Comparison of ENCODE assay signal across 8 mouse cellular contexts in genomic region chr11:84871548-84872069, GRCm38 (mm10). TPM values are rescaled to one million over a fixed set of nuclear protein-coding genes. Genes with fewer than 3 reads are reported as not detected.
A peak's percentile ranks its signal among the peaks of the same experiment; 100 is the strongest.
DNase-seq lines count a peak whose midpoint lies in the region; ATAC-seq and TF ChIP-seq lines count a peak whose summit lies in the region.

No protein-coding gene starts in this region.

- no peak; the same call in 1 of the 2 replicates for TF ChIP-seq POLR2A in CH12.LX (IDR thresholded peaks at IDR 0.05; ENCODE audit: low read depth, low read length)

- no peaks in the 10 kb centered on the region for H3K9me3 ChIP-seq in heart, embryonic 12.5 days (replicated peaks)
- H3K9me3 ChIP-seq in CH12.LX (replicated peaks; ENCODE audit: low read length), result no peaks in the 10 kb centered on the region
- no peaks in the 10 kb centered on the region for H3K9me3 ChIP-seq in forebrain, embryonic 14.5 days (replicated peaks; ENCODE audit: control insufficient read depth, low read length)
- no peaks in the 10 kb centered on the region for H3K9me3 ChIP-seq in liver, embryonic 15.5 days (replicated peaks)

- ATAC-seq in heart, embryonic 12.5 days (ENCODE audit: insufficient number of reproducible peaks, low FRiP score), result no peak
- no peak for ATAC-seq in forebrain, embryonic 14.5 days
- ATAC-seq in liver, embryonic 15.5 days (ENCODE audit: insufficient read depth), result no peak
- no peak for ATAC-seq in frontal cortex, adult (ENCODE audit: low TSS enrichment)

- 72% methylated on average over 4 of the region's 4 CpGs for WGBS in heart, embryonic 12.5 days
- 85% methylated on average over 4 of the region's 4 CpGs for WGBS in forebrain, embryonic 14.5 days
- WGBS in liver, embryonic 15.5 days (ENCODE audit: insufficient replicate concordance), result 42% methylated on average over 4 of the region's 4 CpGs

- H3K4me3 ChIP-seq in heart, embryonic 12.5 days, result peak overlapping the region; percentile 100
- H3K4me3 ChIP-seq in CH12.LX (replicated peaks in 1 of 3; ENCODE audit: low read depth in 2 of 3, low read length in 2 of 3, poor library complexity in 1 of 3), result peak overlapping the region; percentile 61 to 83 (median 67)
- H3K4me3 ChIP-seq in forebrain, embryonic 14.5 days (ENCODE audit: low read depth, low read length), result peak overlapping the region; percentile 89
- peak overlapping the region; percentile 92 for H3K4me3 ChIP-seq in liver, embryonic 15.5 days (replicated peaks)

- H3K36me3 ChIP-seq in heart, embryonic 12.5 days, result peaks cover 6% of the 10 kb centered on the region; the same call in 1 of the 2 replicates
- H3K36me3 ChIP-seq in CH12.LX (replicated peaks in 1 of 2; ENCODE audit: control insufficient read depth in 1 of 2, insufficient read depth in 1 of 2, low read length in 1 of 2), result peaks cover 2 to 34% of the 10 kb centered on the region in 2 experiments
- no peaks in the 10 kb centered on the region; the same call in 1 of the 2 replicates for H3K36me3 ChIP-seq in forebrain, embryonic 14.5 days (ENCODE audit: control insufficient read depth, insufficient read depth, low read length)
- peaks cover 6% of the 10 kb centered on the region; the same call in 1 of the 2 replicates for H3K36me3 ChIP-seq in liver, embryonic 15.5 days (replicated peaks)

- peak overlapping the region; percentile 100 for H3K9ac ChIP-seq in heart, embryonic 12.5 days
- peak overlapping the region; percentile 98 for H3K9ac ChIP-seq in CH12.LX (ENCODE audit: insufficient read depth, low read depth)
- H3K9ac ChIP-seq in forebrain, embryonic 14.5 days (ENCODE audit: low read length), result peak overlapping the region; percentile 94
- H3K9ac ChIP-seq in liver, embryonic 15.5 days, result peak overlapping the region; percentile 99

- dilution Hi-C loops in CH12.LX (cut with MboI; ENCODE audit: extremely low pct_ligation_motif_present, extremely low pct_unique_long_range_greater_than_20kb, low sequenced_read_pairs), result no loop called here

- intact Hi-C loops in heart, postnatal 25 days (cut with DNase I), result loop anchor here (2.0 to 10.0 kb wide), 3 partner anchors 43 to 687 kb away; partner anchors contain the start of genes Dhrs11 and Usp32
- intact Hi-C loops in gastrocnemius, postnatal 36 days (cut with DNase I), result no loop called here

- no peak for DNase-seq in heart, postnatal 25 days (ENCODE audit: low spot score)
- no peak for DNase-seq in CH12.LX (ENCODE audit: extremely low read depth)
- DNase-seq in forebrain, embryonic 14.5 days (ENCODE audit: low spot score), result no peak
- no peak for DNase-seq in frontal cortex, postnatal 36 days (ENCODE audit: low spot score in 2 of 2)
- no peak for DNase-seq in gastrocnemius, postnatal 36 days

- H3K4me2 ChIP-seq in heart, embryonic 12.5 days, result peak overlapping the region; percentile 88
- peak overlapping the region; percentile 87 for H3K4me2 ChIP-seq in CH12.LX (ENCODE audit: insufficient read depth, low read depth, poor library complexity, severe bottlenecking)
- H3K4me2 ChIP-seq in forebrain, embryonic 14.5 days (ENCODE audit: low read length), result peak overlapping the region; percentile 63
- H3K4me2 ChIP-seq in liver, embryonic 15.5 days, result peak overlapping the region; percentile 78

- no peaks in the 10 kb centered on the region for H3K27me3 ChIP-seq in heart, embryonic 12.5 days (replicated peaks)
- H3K27me3 ChIP-seq in CH12.LX (replicated peaks), result no peaks in the 10 kb centered on the region
- H3K27me3 ChIP-seq in forebrain, embryonic 14.5 days (replicated peaks; ENCODE audit: control insufficient read depth, insufficient read depth, low read length), result no peaks in the 10 kb centered on the region
- H3K27me3 ChIP-seq in liver, embryonic 15.5 days, result no peaks in the 10 kb centered on the region

- peaks cover 23% of the 10 kb centered on the region for H3K79me2 ChIP-seq in CH12.LX (replicated peaks; ENCODE audit: control insufficient read depth, extremely low read depth, insufficient read depth, poor library complexity, severe bottlenecking)

- peaks cover 3% of the 10 kb centered on the region for H3K4me1 ChIP-seq in heart, embryonic 12.5 days (replicated peaks)
- H3K4me1 ChIP-seq in CH12.LX (ENCODE audit: control insufficient read depth in 1 of 2, insufficient read depth in 2 of 2), result peaks cover 6 to 34% of the 10 kb centered on the region in 2 experiments; a peak in 3 of 4 replicates
- H3K4me1 ChIP-seq in forebrain, embryonic 14.5 days (ENCODE audit: control insufficient read depth, insufficient read depth, low read length), result peaks cover 11% of the 10 kb centered on the region
- peaks cover 37% of the 10 kb centered on the region for H3K4me1 ChIP-seq in liver, embryonic 15.5 days (replicated peaks)

- in situ Hi-C loops in CH12.LX (cut with MboI; ENCODE audit: low pct_ligation_motif_present, low pct_unique_long_range_greater_than_20kb, low sequenced_read_pairs), result no loop called here

- peak overlapping the region; percentile 97 for H3K27ac ChIP-seq in heart, embryonic 12.5 days (ENCODE audit: poor library complexity, severe bottlenecking)
- peak overlapping the region; percentile 74 for H3K27ac ChIP-seq in CH12.LX (ENCODE audit: insufficient read depth, low read depth)
- H3K27ac ChIP-seq in forebrain, embryonic 14.5 days (ENCODE audit: low read depth, low read length), result peak overlapping the region; percentile 97; the same call in 1 of the 2 replicates
- peak overlapping the region; percentile 100 for H3K27ac ChIP-seq in liver, embryonic 15.5 days (replicated peaks)

- TF ChIP-seq CTCF in CH12.LX (conservative IDR thresholded peaks at IDR 0.05 in 1 of 2, IDR thresholded peaks at IDR 0.05 in 1 of 2; ENCODE audit: low read depth in 2 of 2, low read length in 2 of 2), result no peak

- TF ChIP-seq RAD21 in CH12.LX (IDR thresholded peaks at IDR 0.05; ENCODE audit: low read depth, low read length), result no peak

- no peak for TF ChIP-seq EP300 in CH12.LX (IDR thresholded peaks at IDR 0.05; ENCODE audit: low read length)

TF ChIP-seq in CH12.LX, 34 proteins besides CTCF, POLR2A, EP300 and RAD21:
- TF ChIP-seq TBP (conservative IDR thresholded peaks at IDR 0.05; ENCODE audit: low read depth, low read length), result 0 out of 2 replicates have a peak, but pooled peaks have one; percentile 4
- TF ChIP-seq ZNF384 (IDR thresholded peaks at IDR 0.05; ENCODE audit: low read depth, low read length), result peak; percentile 87
- TF ChIP-seq CHD1 (IDR thresholded peaks at IDR 0.05; ENCODE audit: low read depth, low read length), result no peak

RNA-seq across cellular contexts. Expression of gene Ggnbp2, which starts 1.0 kb away (rescaled TPM):
- 55.5 and 57.4 TPM in 2 replicates for polyA plus RNA-seq in heart, embryonic 12.5 days (2016; fragmentation: Nextera tagmentation; extraction: Ambion mirVana)
- total RNA-seq in heart, postnatal 25 days (2021), result 10 to 100 TPM; 41.2 to 46.8 TPM
- 67.3 and 70.9 TPM in 2 replicates for total RNA-seq in CH12.LX (2012; rRNA removed)
- total RNA-seq in CH12.LX (2014; rRNA removed), result 86.5 and 105 TPM in 2 replicates
- polyA plus RNA-seq in CH12.LX (2012; ENCODE audit: insufficient read length, low read depth), result 108 and 125 TPM in 2 replicates
- polyA plus RNA-seq in forebrain, embryonic 14.5 days (2014; fragmentation: Nextera tagmentation; extraction: Ambion mirVana), result 55.2 and 63.8 TPM in 2 replicates
- 55.4 and 56.1 TPM in 2 replicates for polyA plus RNA-seq in liver, embryonic 15.5 days (2015; fragmentation: Nextera tagmentation; extraction: Ambion mirVana)
- total RNA-seq in gastrocnemius, postnatal 36 days (2021), result 10 to 100 TPM; 30.6 to 40.6 TPM

RNA-seq across cellular contexts. Expression of gene Myo19, which starts 8.3 kb away (rescaled TPM):
- 7.9 and 8.3 TPM in 2 replicates for polyA plus RNA-seq in heart, embryonic 12.5 days (2016; fragmentation: Nextera tagmentation; extraction: Ambion mirVana)
- total RNA-seq in heart, postnatal 25 days (2021), result 1 to 10 TPM; 5.7 to 7.3 TPM
- total RNA-seq in CH12.LX (2012; rRNA removed) (9.1 and 13.0 TPM in 2 replicates), CH12.LX (2014; rRNA removed) (8.0 TPM in 2 replicates)
- 23.1 and 27.1 TPM in 2 replicates for polyA plus RNA-seq in CH12.LX (2012; ENCODE audit: insufficient read length, low read depth)
- 5.2 and 5.7 TPM in 2 replicates for polyA plus RNA-seq in forebrain, embryonic 14.5 days (2014; fragmentation: Nextera tagmentation; extraction: Ambion mirVana)
- polyA plus RNA-seq in liver, embryonic 15.5 days (2015; fragmentation: Nextera tagmentation; extraction: Ambion mirVana), result 3.4 and 3.8 TPM in 2 replicates
- 1 to 10 TPM; 1.9 to 3.6 TPM for total RNA-seq in gastrocnemius, postnatal 36 days (2021)

RNA-seq across cellular contexts. Expression of gene Pigw, which starts 8.5 kb away (rescaled TPM):
- 2.9 and 3.4 TPM in 2 replicates for polyA plus RNA-seq in heart, embryonic 12.5 days (2016; fragmentation: Nextera tagmentation; extraction: Ambion mirVana)
- total RNA-seq in heart, postnatal 25 days (2021), result 1 to 10 TPM; 5.4 to 6.4 TPM
- total RNA-seq in CH12.LX (2012; rRNA removed), result 5.7 and 6.0 TPM in 2 replicates
- total RNA-seq in CH12.LX (2014; rRNA removed), result 5.5 and 6.5 TPM in 2 replicates
- polyA plus RNA-seq in CH12.LX (2012; ENCODE audit: insufficient read length, low read depth), result 7.8 and 9.2 TPM in 2 replicates
- polyA plus RNA-seq in forebrain, embryonic 14.5 days (2014; fragmentation: Nextera tagmentation; extraction: Ambion mirVana), result 3.8 and 4.4 TPM in 2 replicates
- 1.2 and 1.6 TPM in 2 replicates for polyA plus RNA-seq in liver, embryonic 15.5 days (2015; fragmentation: Nextera tagmentation; extraction: Ambion mirVana)
- 1 to 10 TPM; 4.0 to 5.5 TPM for total RNA-seq in gastrocnemius, postnatal 36 days (2021)

RNA-seq across cellular contexts. Expression of gene Dhrs11, which starts 42.8 kb away (rescaled TPM):
- polyA plus RNA-seq in heart, embryonic 12.5 days (2016; fragmentation: Nextera tagmentation; extraction: Ambion mirVana), result 25.2 and 26.8 TPM in 2 replicates
- total RNA-seq in heart, postnatal 25 days (2021), result 100 to 1,000 TPM; 106 to 108 TPM
- total RNA-seq in CH12.LX (2012; rRNA removed), result 8.3 and 9.6 TPM in 2 replicates
- total RNA-seq in CH12.LX (2014; rRNA removed), result 6.1 and 6.8 TPM in 2 replicates
- 17.0 and 17.1 TPM in 2 replicates for polyA plus RNA-seq in CH12.LX (2012; ENCODE audit: insufficient read length, low read depth)
- 4.1 and 5.5 TPM in 2 replicates for polyA plus RNA-seq in forebrain, embryonic 14.5 days (2014; fragmentation: Nextera tagmentation; extraction: Ambion mirVana)
- polyA plus RNA-seq in liver, embryonic 15.5 days (2015; fragmentation: Nextera tagmentation; extraction: Ambion mirVana), result 246 and 274 TPM in 2 replicates
- 10 to 100 TPM; 30.6 to 33.4 TPM for total RNA-seq in gastrocnemius, postnatal 36 days (2021)

RNA-seq across cellular contexts. Expression of gene Znhit3, which starts 44.6 kb away (rescaled TPM):
- 33.8 and 37.1 TPM in 2 replicates for polyA plus RNA-seq in heart, embryonic 12.5 days (2016; fragmentation: Nextera tagmentation; extraction: Ambion mirVana)
- 10 to 100 TPM in 1 of 2 experiments, 1 to 10 TPM in 1; 7.6 to 10.2 TPM for total RNA-seq in heart, postnatal 25 days (2021)
- 59.3 and 87.0 TPM in 2 replicates for total RNA-seq in CH12.LX (2012; rRNA removed)
- total RNA-seq in CH12.LX (2014; rRNA removed), result 130 and 140 TPM in 2 replicates
- 61.4 and 62.9 TPM in 2 replicates for polyA plus RNA-seq in CH12.LX (2012; ENCODE audit: insufficient read length, low read depth)
- polyA plus RNA-seq in forebrain, embryonic 14.5 days (2014; fragmentation: Nextera tagmentation; extraction: Ambion mirVana), result 70.7 and 78.3 TPM in 2 replicates
- 33.3 and 34.8 TPM in 2 replicates for polyA plus RNA-seq in liver, embryonic 15.5 days (2015; fragmentation: Nextera tagmentation; extraction: Ambion mirVana)
- total RNA-seq in gastrocnemius, postnatal 36 days (2021), result 10 to 100 TPM; 11.7 to 12.8 TPM
